Mouse (Mus musculus): ENCODE measurements at regions not wholly inside any gene's neighbourhood (a gene's known extent, or its start where the extent isn't known, plus 50 kb on each side); places are given as distances from the start of the nearest gene placed in this dataset.

DNA sequence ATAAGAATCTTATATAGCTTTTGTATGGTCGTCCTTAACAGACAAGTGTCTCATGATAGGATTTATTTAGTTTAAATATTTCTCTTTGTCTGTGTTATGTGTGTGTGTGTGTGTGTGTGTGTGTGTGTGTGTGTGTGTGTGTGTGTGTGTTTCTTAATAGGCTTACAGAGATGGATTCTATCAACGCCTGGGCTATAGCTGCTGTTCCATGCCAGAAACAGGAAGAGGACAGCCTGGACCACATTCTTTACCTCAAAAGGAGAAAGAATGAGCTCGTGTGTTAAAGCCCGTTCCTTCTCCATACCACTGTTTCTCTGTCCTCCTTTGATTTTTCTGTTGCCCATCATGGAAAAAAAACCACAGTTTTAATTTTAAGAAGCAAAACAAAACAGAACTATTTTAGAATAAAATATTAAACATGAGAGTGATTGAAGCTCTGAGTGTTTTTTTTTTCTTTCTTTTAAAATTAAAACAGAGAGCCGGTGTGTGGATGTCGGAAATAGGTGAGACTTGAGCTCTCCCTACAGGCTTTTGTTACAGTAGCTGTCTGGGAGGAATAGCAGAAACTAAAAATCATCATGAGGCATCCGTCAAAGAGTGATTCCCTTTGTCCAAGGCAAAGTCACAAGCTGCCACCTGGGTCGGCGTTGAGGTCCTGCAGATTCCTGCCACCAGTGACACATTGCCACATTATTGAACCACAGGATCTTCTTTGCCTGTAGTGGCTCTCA, 212.2 kb upstream of the Ptbp2 start:
- Histone ChIP-seq H3K4me1 (replicated peaks; ENCODE audit: control insufficient read depth, insufficient read depth, low read length) (no peaks in the 10 kb centered on the region), H3K9me3 (ENCODE audit: control insufficient read depth, low read length) (no peaks in the 10 kb centered on the region), H3K36me3 (ENCODE audit: control insufficient read depth, insufficient read depth, low read length) (no peaks in the 10 kb centered on the region), H3K27ac (ENCODE audit: low read depth) (peak overlapping the region; percentile 25; the same call in 1 of the 2 replicates), H3K4me3 (ENCODE audit: low read depth, low read length) (no peak overlapping the region), H3K9ac (ENCODE audit: low read length) (no peak overlapping the region), H3K27me3 (replicated peaks; ENCODE audit: control insufficient read depth, insufficient read depth, low read length) (no peaks in the 10 kb centered on the region), H3K4me2 (ENCODE audit: low read length) (no peak overlapping the region)
- WGBS = 51% methylated on average over 9 of the region's 9 CpGs
- ATAC-seq (replicated peaks; ENCODE audit: low FRiP score, low TSS enrichment, low read depth) = no peak
- DNase-seq (ENCODE audit: low spot score) = no peak

- Histone ChIP-seq H3K4me1 (replicated peaks; ENCODE audit: control insufficient read depth, insufficient read depth, low read length) (no peaks in the 10 kb centered on the region), H3K4me3 (ENCODE audit: low read depth, low read length) (no peak overlapping the region), H3K4me2 (ENCODE audit: low read length) (no peak overlapping the region), H3K36me3 (ENCODE audit: control insufficient read depth, insufficient read depth, low read length) (no peaks in the 10 kb centered on the region), H3K9ac (ENCODE audit: low read length) (no peak overlapping the region), H3K27ac (ENCODE audit: low read depth) (0 out of 2 replicates have a peak overlapping the region, but pooled peaks have one; percentile 25), H3K9me3 (ENCODE audit: control insufficient read depth, low read length) (no peaks in the 10 kb centered on the region), H3K27me3 (replicated peaks; ENCODE audit: control insufficient read depth, insufficient read depth, low read length) (no peaks in the 10 kb centered on the region)
- 61% methylated on average over 4 of the region's 4 CpGs for WGBS
- DNase-seq (ENCODE audit: low spot score) (no peak), ATAC-seq (replicated peaks; ENCODE audit: low FRiP score, low TSS enrichment, low read depth) (0 out of 2 replicates have a peak, but pooled peaks have one; percentile 55)
Measured at GRCm38 (mm10) chr3:119995781-119996180, 211.5 kb upstream of the Ptbp2 start.

GRCm38 (mm10) chr3:119987245-119987852, 203.1 kb upstream of the Ptbp2 start:
- Histone ChIP-seq H3K9ac (ENCODE audit: low read length) (no peak overlapping the region), H3K4me2 (ENCODE audit: low read length) (no peak overlapping the region), H3K4me1 (replicated peaks; ENCODE audit: control insufficient read depth, insufficient read depth, low read length) (no peaks in the 10 kb centered on the region), H3K27me3 (replicated peaks; ENCODE audit: control insufficient read depth, insufficient read depth, low read length) (no peaks in the 10 kb centered on the region), H3K36me3 (ENCODE audit: control insufficient read depth, insufficient read depth, low read length) (no peaks in the 10 kb centered on the region), H3K4me3 (ENCODE audit: low read depth, low read length) (no peak overlapping the region), H3K27ac (ENCODE audit: low read depth) (no peak overlapping the region), H3K9me3 (ENCODE audit: control insufficient read depth, low read length) (no peaks in the 10 kb centered on the region)
- no peak for DNase-seq (ENCODE audit: low spot score)
- WGBS = 65% methylated on average over 3 of the region's 3 CpGs
- ATAC-seq (replicated peaks; ENCODE audit: low FRiP score, low TSS enrichment, low read depth) = no peak

DNA sequence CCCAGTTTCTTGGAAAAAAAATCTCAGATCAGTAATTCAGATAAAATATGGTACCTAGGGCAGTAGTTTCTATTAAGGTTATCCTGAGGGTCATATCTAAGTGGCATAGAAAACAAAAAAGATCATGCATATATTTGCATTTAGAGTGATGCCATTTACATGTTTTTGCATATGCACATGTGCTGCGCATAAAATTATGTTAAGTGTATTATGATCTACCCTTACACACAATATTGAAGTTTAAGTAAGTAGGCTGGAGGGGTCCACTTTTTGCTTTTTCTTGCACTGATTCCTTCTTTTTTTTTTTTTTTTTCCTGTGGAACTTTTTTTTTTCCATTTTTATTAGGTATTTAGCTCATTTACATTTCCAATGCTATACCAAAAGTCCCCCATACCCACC, 193.1 kb upstream of the Ptbp2 start:
- Histone ChIP-seq H3K27me3 (replicated peaks; ENCODE audit: control insufficient read depth, insufficient read depth, low read length) (no peaks in the 10 kb centered on the region), H3K27ac (ENCODE audit: low read depth) (no peak overlapping the region), H3K4me2 (ENCODE audit: low read length) (no peak overlapping the region), H3K9ac (ENCODE audit: low read length) (no peak overlapping the region), H3K4me1 (replicated peaks; ENCODE audit: control insufficient read depth, insufficient read depth, low read length) (no peaks in the 10 kb centered on the region), H3K9me3 (ENCODE audit: control insufficient read depth, low read length) (no peaks in the 10 kb centered on the region), H3K4me3 (ENCODE audit: low read depth, low read length) (no peak overlapping the region), H3K36me3 (ENCODE audit: control insufficient read depth, insufficient read depth, low read length) (no peaks in the 10 kb centered on the region)
- 94% methylated on average over 1 of the region's 1 CpGs for WGBS
- ATAC-seq (replicated peaks; ENCODE audit: low FRiP score, low TSS enrichment, low read depth) (no peak), DNase-seq (ENCODE audit: low spot score) (no peak)

DNA sequence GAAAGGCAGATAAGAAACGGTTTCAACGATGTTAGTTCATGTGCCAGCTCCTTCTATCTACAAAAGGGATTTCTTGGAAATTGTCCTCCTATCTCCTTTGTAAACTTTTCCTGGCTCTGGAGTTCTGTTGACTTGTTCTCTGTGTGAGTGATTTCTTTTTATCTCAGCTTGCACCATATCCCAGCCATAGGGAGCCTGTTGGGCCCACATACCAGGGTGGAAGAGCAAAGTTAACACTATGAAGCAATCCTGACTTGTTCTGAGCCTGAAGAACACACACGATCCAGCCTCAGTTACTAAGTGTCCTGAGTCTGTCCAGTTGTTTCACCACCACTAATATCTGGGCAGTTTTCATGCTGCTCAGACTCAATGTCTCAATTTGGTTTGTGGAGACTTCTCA, 192.1 kb upstream of the Ptbp2 start:
- no peak overlapping the region for H3K27ac ChIP-seq (ENCODE audit: low read depth)
- ATAC-seq (replicated peaks; ENCODE audit: low FRiP score, low TSS enrichment, low read depth) (no peak), DNase-seq (ENCODE audit: low spot score) (no peak)
- no peaks in the 10 kb centered on the region for H3K27me3 ChIP-seq (replicated peaks; ENCODE audit: control insufficient read depth, insufficient read depth, low read length)
- no peaks in the 10 kb centered on the region for H3K4me1 ChIP-seq (replicated peaks; ENCODE audit: control insufficient read depth, insufficient read depth, low read length)
- WGBS = 87% methylated on average over 3 of the region's 3 CpGs
- H3K9me3 ChIP-seq (ENCODE audit: control insufficient read depth, low read length) = no peaks in the 10 kb centered on the region
- no peak overlapping the region for H3K4me3 ChIP-seq (ENCODE audit: low read depth, low read length)
- no peak overlapping the region for H3K9ac ChIP-seq (ENCODE audit: low read length)
- no peaks in the 10 kb centered on the region for H3K36me3 ChIP-seq (ENCODE audit: control insufficient read depth, insufficient read depth, low read length)
- H3K4me2 ChIP-seq (ENCODE audit: low read length) = no peak overlapping the region

GRCm38 (mm10) chr3:119958799-119959467, 174.7 kb upstream of the Ptbp2 start:
- DNase-seq (ENCODE audit: low spot score) (no peak), ATAC-seq (replicated peaks; ENCODE audit: low FRiP score, low TSS enrichment, low read depth) (no peak)
- Histone ChIP-seq H3K9me3 (ENCODE audit: control insufficient read depth, low read length) (no peaks in the 10 kb centered on the region), H3K27me3 (replicated peaks; ENCODE audit: control insufficient read depth, insufficient read depth, low read length) (no peaks in the 10 kb centered on the region), H3K4me2 (ENCODE audit: low read length) (no peak overlapping the region), H3K36me3 (ENCODE audit: control insufficient read depth, insufficient read depth, low read length) (no peaks in the 10 kb centered on the region), H3K9ac (ENCODE audit: low read length) (no peak overlapping the region), H3K4me3 (ENCODE audit: low read depth, low read length) (no peak overlapping the region), H3K27ac (ENCODE audit: low read depth) (no peak overlapping the region), H3K4me1 (replicated peaks; ENCODE audit: control insufficient read depth, insufficient read depth, low read length) (no peaks in the 10 kb centered on the region)
- WGBS = 39% methylated on average over 5 of the region's 5 CpGs

GRCm38 (mm10) chr3:119957529-119957928, 173.3 kb upstream of the Ptbp2 start:
- Histone ChIP-seq H3K4me2 (ENCODE audit: low read length) (no peak overlapping the region), H3K36me3 (ENCODE audit: control insufficient read depth, insufficient read depth, low read length) (no peaks in the 10 kb centered on the region), H3K4me3 (ENCODE audit: low read depth, low read length) (no peak overlapping the region), H3K27ac (ENCODE audit: low read depth) (no peak overlapping the region), H3K27me3 (replicated peaks; ENCODE audit: control insufficient read depth, insufficient read depth, low read length) (no peaks in the 10 kb centered on the region), H3K9ac (ENCODE audit: low read length) (no peak overlapping the region), H3K4me1 (replicated peaks; ENCODE audit: control insufficient read depth, insufficient read depth, low read length) (no peaks in the 10 kb centered on the region), H3K9me3 (ENCODE audit: control insufficient read depth, low read length) (no peaks in the 10 kb centered on the region)
- ATAC-seq (replicated peaks; ENCODE audit: low FRiP score, low TSS enrichment, low read depth) = no peak
- WGBS = 74% methylated on average over 8 of the region's 8 CpGs
- DNase-seq (ENCODE audit: low spot score) = no peak

GRCm38 (mm10) chr3:119955745-119956615, 171.7 kb upstream of the Ptbp2 start:
- H3K27ac ChIP-seq (ENCODE audit: low read depth) = no peak overlapping the region
- no peak for DNase-seq (ENCODE audit: low spot score)
- H3K9ac ChIP-seq (ENCODE audit: low read length) = no peak overlapping the region
- no peak for ATAC-seq (replicated peaks; ENCODE audit: low FRiP score, low TSS enrichment, low read depth)
- 69% methylated on average over 7 of the region's 7 CpGs for WGBS
- no peaks in the 10 kb centered on the region for H3K4me1 ChIP-seq (replicated peaks; ENCODE audit: control insufficient read depth, insufficient read depth, low read length)
- H3K4me2 ChIP-seq (ENCODE audit: low read length) = no peak overlapping the region
- no peaks in the 10 kb centered on the region for H3K9me3 ChIP-seq (ENCODE audit: control insufficient read depth, low read length)
- H3K27me3 ChIP-seq (replicated peaks; ENCODE audit: control insufficient read depth, insufficient read depth, low read length) = no peaks in the 10 kb centered on the region
- H3K36me3 ChIP-seq (ENCODE audit: control insufficient read depth, insufficient read depth, low read length) = no peaks in the 10 kb centered on the region
- H3K4me3 ChIP-seq (ENCODE audit: low read depth, low read length) = no peak overlapping the region

Data from intestine, embryonic 14.5 days (tissue).